Mouse (Mus musculus): ENCODE results near the gene Ptf1a. TPM values are rescaled to one million over a fixed set of nuclear protein-coding genes. Genes with fewer than 3 reads are reported as not detected.

The Ptf1a gene
- polyA plus RNA-seq, 1 experiment from 2014 or later, result 0.51 TPM

Other genes starting within 250 kb of the Ptf1a start
- 2.1 TPM in 2 replicates for gene Armc3, start 246.4 kb upstream of the Ptf1a start, polyA plus RNA-seq (2014; fragmentation: Nextera tagmentation; extraction: Ambion mirVana)
- gene Msrb2, start 74.2 kb upstream of the Ptf1a start, polyA plus RNA-seq (2014; fragmentation: Nextera tagmentation; extraction: Ambion mirVana), result 9.7 and 9.8 TPM in 2 replicates
- gene 4921504E06Rik, start 108.3 kb downstream of the Ptf1a start, polyA plus RNA-seq (2014; fragmentation: Nextera tagmentation; extraction: Ambion mirVana), result 0.18 TPM in 1 of 2 replicates, not detected in the other
- 2.3 and 2.6 TPM in 2 replicates for gene Otud1, start 212.1 kb downstream of the Ptf1a start, polyA plus RNA-seq (2014; fragmentation: Nextera tagmentation; extraction: Ambion mirVana)

Measured in hindbrain, embryonic 14.5 days (tissue).